Mouse (Mus musculus): ENCODE measurements at regions not wholly inside any gene's neighbourhood (a gene's known extent, or its start where the extent isn't known, plus 50 kb on each side); places are given as distances from the start of the nearest gene placed in this dataset.

DNA sequence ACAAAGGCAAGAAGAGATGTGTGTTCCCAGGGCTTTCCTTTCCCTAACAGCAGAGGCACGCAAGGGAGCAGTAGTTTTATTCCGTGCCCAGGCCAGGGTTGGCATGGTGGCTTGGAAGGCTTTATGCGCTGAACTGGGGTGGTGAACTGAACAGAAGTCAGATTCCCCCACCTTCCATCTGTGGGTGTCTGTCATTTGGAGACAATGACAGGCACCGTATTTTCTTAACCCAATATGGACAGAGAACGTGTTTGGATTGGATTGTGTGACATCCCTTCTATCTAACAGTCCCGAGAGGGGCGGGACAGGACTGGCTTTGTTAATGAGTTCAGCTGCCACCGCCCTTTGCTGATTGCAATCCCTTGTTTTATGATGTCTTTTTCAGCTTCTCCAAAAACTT is 165.8 kb upstream of the Cep162 start:
- no peak for DNase-seq (ENCODE audit: low spot score)
- ATAC-seq (replicated peaks; ENCODE audit: low FRiP score, low TSS enrichment, low read depth) = no peak
- 51% methylated on average over 8 of the region's 8 CpGs for WGBS

DNA sequence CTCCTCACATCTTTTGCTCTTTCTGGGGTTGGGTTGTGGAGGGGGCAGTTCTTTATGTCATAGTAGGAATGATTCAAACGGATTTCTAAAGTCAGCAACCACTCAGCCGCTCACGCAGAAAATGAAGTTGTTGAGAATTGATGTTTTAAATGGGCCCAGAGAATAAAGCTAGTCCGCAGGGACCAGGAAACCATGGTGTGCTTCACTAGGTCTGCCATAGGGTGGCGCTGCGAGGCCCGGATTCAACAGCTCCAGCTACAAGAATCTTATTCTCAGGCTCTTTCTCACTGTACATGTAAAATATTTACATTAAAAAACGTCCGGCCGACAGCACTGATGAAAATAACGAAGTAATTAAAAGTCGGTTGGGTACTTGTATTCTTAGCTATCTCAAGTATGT is 164.0 kb upstream of the Cep162 start:
- H3K9ac ChIP-seq (ENCODE audit: low read length) = no peak overlapping the region
- H3K9me3 ChIP-seq (ENCODE audit: control insufficient read depth, low read length) = no peaks in the 10 kb centered on the region
- H3K27ac ChIP-seq (ENCODE audit: low read depth) = no peak overlapping the region
- ATAC-seq (replicated peaks; ENCODE audit: low FRiP score, low TSS enrichment, low read depth) (no peak), DNase-seq (ENCODE audit: low spot score) (peak; percentile 80)
- 14% methylated on average over 12 of the region's 12 CpGs for WGBS
- H3K4me3 ChIP-seq (ENCODE audit: low read depth, low read length) = no peak overlapping the region
- H3K4me2 ChIP-seq (ENCODE audit: low read length) = no peak overlapping the region
- no peaks in the 10 kb centered on the region for H3K36me3 ChIP-seq (ENCODE audit: control insufficient read depth, insufficient read depth, low read length)
- peaks cover 18% of the 10 kb centered on the region; the same call in 1 of the 2 replicates for H3K27me3 ChIP-seq (replicated peaks; ENCODE audit: control insufficient read depth, insufficient read depth, low read length)
- no peaks in the 10 kb centered on the region for H3K4me1 ChIP-seq (replicated peaks; ENCODE audit: control insufficient read depth, insufficient read depth, low read length)

More for the DNA sequence above, 165.8 kb upstream of the Cep162 start:
- no peak overlapping the region for H3K27ac ChIP-seq (ENCODE audit: low read depth)
- no peaks in the 10 kb centered on the region for H3K36me3 ChIP-seq (ENCODE audit: control insufficient read depth, insufficient read depth, low read length)
- no peaks in the 10 kb centered on the region for H3K9me3 ChIP-seq (ENCODE audit: control insufficient read depth, low read length)
- no peak overlapping the region for H3K9ac ChIP-seq (ENCODE audit: low read length)
- H3K27me3 ChIP-seq (replicated peaks; ENCODE audit: control insufficient read depth, insufficient read depth, low read length) = peaks cover 18% of the 10 kb centered on the region; the same call in 1 of the 2 replicates
- no peak overlapping the region for H3K4me2 ChIP-seq (ENCODE audit: low read length)
- no peak overlapping the region for H3K4me3 ChIP-seq (ENCODE audit: low read depth, low read length)
- H3K4me1 ChIP-seq (replicated peaks; ENCODE audit: control insufficient read depth, insufficient read depth, low read length) = no peaks in the 10 kb centered on the region

DNA sequence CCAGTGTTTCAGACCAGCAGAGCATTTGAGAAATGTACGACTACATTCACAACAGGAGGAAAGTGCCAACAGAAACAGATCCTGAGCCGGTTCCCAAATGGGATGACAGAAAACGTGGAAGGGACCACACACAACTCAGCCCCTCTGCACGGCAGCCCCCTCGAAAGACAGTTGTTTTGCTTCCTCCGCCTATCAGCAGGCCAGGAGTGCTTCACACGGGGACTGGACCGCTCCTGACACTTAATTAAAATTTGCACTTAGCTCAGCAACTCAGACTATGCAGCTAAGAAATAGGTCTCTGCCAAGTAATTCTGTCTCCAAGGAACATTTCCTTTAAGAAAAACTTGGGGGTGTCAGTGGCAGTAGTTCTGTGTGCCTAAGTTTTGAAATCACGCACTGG is 157.6 kb upstream of the Cep162 start:
- WGBS = 38% methylated on average over 9 of the region's 9 CpGs
- H3K27ac ChIP-seq (ENCODE audit: low read depth) = no peak overlapping the region
- no peak overlapping the region for H3K4me2 ChIP-seq (ENCODE audit: low read length)
- no peak overlapping the region for H3K4me3 ChIP-seq (ENCODE audit: low read depth, low read length)
- H3K9me3 ChIP-seq (ENCODE audit: control insufficient read depth, low read length) = no peaks in the 10 kb centered on the region
- H3K9ac ChIP-seq (ENCODE audit: low read length) = no peak overlapping the region
- H3K36me3 ChIP-seq (ENCODE audit: control insufficient read depth, insufficient read depth, low read length) = no peaks in the 10 kb centered on the region
- no peaks in the 10 kb centered on the region for H3K27me3 ChIP-seq (replicated peaks; ENCODE audit: control insufficient read depth, insufficient read depth, low read length)
- ATAC-seq (replicated peaks; ENCODE audit: low FRiP score, low TSS enrichment, low read depth) = no peak
- no peak for DNase-seq (ENCODE audit: low spot score)
- H3K4me1 ChIP-seq (replicated peaks; ENCODE audit: control insufficient read depth, insufficient read depth, low read length) = no peaks in the 10 kb centered on the region

DNA sequence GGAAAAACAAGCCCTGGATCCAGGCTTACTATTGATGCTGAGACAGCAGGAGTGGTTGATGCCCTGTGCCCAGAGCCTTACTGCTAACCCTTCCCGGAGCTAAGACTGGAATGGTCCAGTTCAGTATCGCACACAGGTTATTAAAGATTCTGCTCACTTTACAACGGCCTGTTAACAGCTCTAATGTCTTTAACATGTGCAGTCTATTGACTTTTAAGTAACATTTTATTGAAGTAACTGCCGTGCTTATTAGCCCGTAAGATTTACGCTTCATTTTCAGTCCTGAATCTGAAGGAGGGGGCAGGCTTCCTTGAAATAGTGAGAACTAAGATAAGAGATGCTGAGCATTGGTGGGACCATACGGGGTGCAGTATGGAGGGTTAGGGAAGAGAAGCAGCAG is 155.7 kb upstream of the Cep162 start:
- ATAC-seq (replicated peaks; ENCODE audit: low FRiP score, low TSS enrichment, low read depth) = no peak
- Histone ChIP-seq H3K4me2 (ENCODE audit: low read length) (no peak overlapping the region), H3K4me1 (replicated peaks; ENCODE audit: control insufficient read depth, insufficient read depth, low read length) (no peaks in the 10 kb centered on the region), H3K27me3 (replicated peaks; ENCODE audit: control insufficient read depth, insufficient read depth, low read length) (no peaks in the 10 kb centered on the region), H3K4me3 (ENCODE audit: low read depth, low read length) (no peak overlapping the region), H3K9ac (ENCODE audit: low read length) (no peak overlapping the region), H3K36me3 (ENCODE audit: control insufficient read depth, insufficient read depth, low read length) (no peaks in the 10 kb centered on the region), H3K27ac (ENCODE audit: low read depth) (no peak overlapping the region), H3K9me3 (ENCODE audit: control insufficient read depth, low read length) (no peaks in the 10 kb centered on the region)
- 81% methylated on average over 7 of the region's 7 CpGs for WGBS
- DNase-seq (ENCODE audit: low spot score) = no peak

DNA sequence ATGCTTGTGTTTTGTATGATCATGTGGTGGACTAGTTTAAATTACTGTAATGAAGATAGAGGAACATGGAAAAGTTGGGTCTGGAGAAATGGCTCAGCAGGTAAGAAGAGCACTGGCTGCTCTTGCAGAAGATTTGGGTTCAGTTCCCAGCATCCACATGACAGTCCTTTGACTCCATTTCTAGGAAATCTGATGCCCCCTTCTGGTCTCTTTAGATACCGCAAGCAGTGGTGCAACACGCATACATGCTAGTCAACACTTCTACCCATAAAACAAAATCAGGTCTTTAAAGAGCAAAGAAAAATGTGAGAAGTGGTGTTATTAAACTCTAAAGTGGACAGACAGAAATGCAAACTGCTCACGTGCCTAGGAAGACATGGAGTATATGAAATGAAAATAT is 154.4 kb upstream of the Cep162 start:
- DNase-seq (ENCODE audit: low spot score) (no peak), ATAC-seq (replicated peaks; ENCODE audit: low FRiP score, low TSS enrichment, low read depth) (no peak)
- 91% methylated on average over 3 of the region's 3 CpGs for WGBS
- Histone ChIP-seq H3K27me3 (replicated peaks; ENCODE audit: control insufficient read depth, insufficient read depth, low read length) (no peaks in the 10 kb centered on the region), H3K36me3 (ENCODE audit: control insufficient read depth, insufficient read depth, low read length) (no peaks in the 10 kb centered on the region), H3K9me3 (ENCODE audit: control insufficient read depth, low read length) (no peaks in the 10 kb centered on the region), H3K27ac (ENCODE audit: low read depth) (no peak overlapping the region), H3K4me2 (ENCODE audit: low read length) (no peak overlapping the region), H3K4me3 (ENCODE audit: low read depth, low read length) (no peak overlapping the region), H3K9ac (ENCODE audit: low read length) (no peak overlapping the region), H3K4me1 (replicated peaks; ENCODE audit: control insufficient read depth, insufficient read depth, low read length) (no peaks in the 10 kb centered on the region)

DNA sequence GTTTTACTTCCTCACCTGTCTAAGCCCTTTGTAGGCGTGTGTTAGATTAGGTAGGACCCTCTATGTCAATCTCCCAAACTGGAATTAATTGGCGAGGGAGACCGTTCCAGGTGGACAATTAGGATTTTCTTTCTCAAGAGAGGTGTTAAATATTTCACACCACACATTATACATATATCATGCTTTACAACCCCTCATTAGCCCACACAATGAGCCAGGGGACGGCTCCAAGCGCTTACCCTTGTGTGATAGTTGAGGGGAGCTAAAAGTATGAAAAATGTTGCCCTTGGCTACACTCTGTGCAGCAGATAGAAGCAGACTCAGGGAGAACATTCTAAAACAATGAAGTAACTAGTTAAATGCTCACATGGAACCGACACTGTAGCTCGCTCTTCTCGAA is 153.5 kb upstream of the Cep162 start:
- Histone ChIP-seq H3K27me3 (replicated peaks; ENCODE audit: control insufficient read depth, insufficient read depth, low read length) (no peaks in the 10 kb centered on the region), H3K4me3 (ENCODE audit: low read depth, low read length) (no peak overlapping the region), H3K4me1 (replicated peaks; ENCODE audit: control insufficient read depth, insufficient read depth, low read length) (no peaks in the 10 kb centered on the region), H3K36me3 (ENCODE audit: control insufficient read depth, insufficient read depth, low read length) (no peaks in the 10 kb centered on the region), H3K4me2 (ENCODE audit: low read length) (no peak overlapping the region), H3K9me3 (ENCODE audit: control insufficient read depth, low read length) (no peaks in the 10 kb centered on the region), H3K27ac (ENCODE audit: low read depth) (no peak overlapping the region), H3K9ac (ENCODE audit: low read length) (no peak overlapping the region)
- no peak for ATAC-seq (replicated peaks; ENCODE audit: low FRiP score, low TSS enrichment, low read depth)
- WGBS = 86% methylated on average over 8 of the region's 8 CpGs
- DNase-seq (ENCODE audit: low spot score) = no peak

DNA sequence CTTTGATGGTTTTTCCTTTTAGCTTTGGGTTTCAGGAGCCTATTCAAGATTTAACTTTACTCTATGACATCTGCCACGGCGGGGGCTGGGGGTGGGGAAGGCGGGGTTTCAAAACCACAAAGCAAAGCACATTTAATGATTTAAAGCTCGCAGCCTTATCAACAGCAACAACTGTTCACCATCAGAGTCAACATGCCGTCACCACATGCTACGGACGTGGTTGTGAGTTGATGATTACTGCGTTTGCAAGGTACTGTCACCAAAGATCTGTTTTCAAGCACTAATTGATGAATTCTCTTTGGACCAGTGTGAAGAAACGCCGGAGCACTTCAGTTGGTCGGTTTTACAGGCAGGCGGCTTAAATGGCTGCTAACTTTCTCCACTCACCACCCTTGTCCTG is 151.1 kb upstream of the Cep162 start:
- no peak overlapping the region for H3K4me3 ChIP-seq (ENCODE audit: low read depth, low read length)
- DNase-seq (ENCODE audit: low spot score) = no peak
- H3K27ac ChIP-seq (ENCODE audit: low read depth) = no peak overlapping the region
- no peaks in the 10 kb centered on the region for H3K27me3 ChIP-seq (replicated peaks; ENCODE audit: control insufficient read depth, insufficient read depth, low read length)
- H3K4me1 ChIP-seq (replicated peaks; ENCODE audit: control insufficient read depth, insufficient read depth, low read length) = no peaks in the 10 kb centered on the region
- no peak for ATAC-seq (replicated peaks; ENCODE audit: low FRiP score, low TSS enrichment, low read depth)
- no peak overlapping the region for H3K4me2 ChIP-seq (ENCODE audit: low read length)
- no peak overlapping the region for H3K9ac ChIP-seq (ENCODE audit: low read length)
- H3K9me3 ChIP-seq (ENCODE audit: control insufficient read depth, low read length) = no peaks in the 10 kb centered on the region
- 74% methylated on average over 12 of the region's 12 CpGs for WGBS
- H3K36me3 ChIP-seq (ENCODE audit: control insufficient read depth, insufficient read depth, low read length) = no peaks in the 10 kb centered on the region

DNA sequence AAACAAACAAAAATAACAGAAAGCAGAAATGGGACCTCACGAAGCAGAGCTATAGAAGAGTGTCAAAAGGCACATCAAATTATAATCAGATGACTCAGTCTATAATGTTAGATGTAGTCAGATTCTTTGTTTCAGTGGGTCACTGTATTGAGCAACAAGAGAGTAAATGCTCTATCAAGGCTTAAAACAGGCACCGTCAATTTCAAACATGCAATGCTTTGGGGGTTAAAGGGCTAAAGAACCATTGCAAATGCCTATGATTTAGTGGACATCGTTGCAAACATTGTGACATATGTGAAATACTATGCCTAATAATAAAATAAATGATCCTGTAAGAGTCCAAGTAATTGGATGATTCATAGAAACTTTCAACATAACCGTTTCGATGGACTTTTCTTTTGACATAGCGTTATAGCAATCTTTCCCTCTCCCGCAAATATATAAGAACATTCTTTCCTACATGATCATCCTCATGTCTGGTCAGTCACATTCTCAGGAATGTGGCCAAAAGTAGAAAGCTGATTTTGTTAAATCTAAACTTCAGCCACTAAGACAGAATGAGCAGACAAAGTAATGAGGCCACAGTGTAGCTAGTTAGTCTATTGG is 149.9 kb upstream of the Cep162 start:
- Histone ChIP-seq H3K4me3 (ENCODE audit: low read depth, low read length) (no peak overlapping the region), H3K4me1 (replicated peaks; ENCODE audit: control insufficient read depth, insufficient read depth, low read length) (no peaks in the 10 kb centered on the region), H3K4me2 (ENCODE audit: low read length) (no peak overlapping the region), H3K27ac (ENCODE audit: low read depth) (no peak overlapping the region), H3K9me3 (ENCODE audit: control insufficient read depth, low read length) (no peaks in the 10 kb centered on the region), H3K9ac (ENCODE audit: low read length) (no peak overlapping the region), H3K27me3 (replicated peaks; ENCODE audit: control insufficient read depth, insufficient read depth, low read length) (no peaks in the 10 kb centered on the region), H3K36me3 (ENCODE audit: control insufficient read depth, insufficient read depth, low read length) (no peaks in the 10 kb centered on the region)
- no peak for DNase-seq (ENCODE audit: low spot score)
- 84% methylated on average over 7 of the region's 7 CpGs for WGBS
- ATAC-seq (replicated peaks; ENCODE audit: low FRiP score, low TSS enrichment, low read depth) = no peak

DNA sequence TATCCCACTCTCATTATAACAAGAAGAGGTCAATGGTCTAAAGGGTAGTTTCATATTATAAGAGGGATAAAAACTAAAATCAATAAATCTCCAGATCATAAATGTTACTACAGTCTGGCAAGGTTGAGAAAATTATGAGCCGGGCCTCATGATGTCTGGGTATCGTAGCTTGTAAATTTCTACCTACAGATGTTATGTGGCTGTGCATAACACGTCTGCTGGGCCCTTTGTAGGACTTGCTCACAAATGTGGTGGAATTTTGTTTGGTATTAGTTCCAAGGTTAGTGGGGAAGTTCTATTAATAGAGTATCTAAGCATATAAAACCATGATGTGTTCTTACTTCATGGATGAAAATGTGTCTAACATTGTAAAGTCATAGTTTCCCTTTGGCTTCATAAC is 146.7 kb upstream of the Cep162 start:
- Histone ChIP-seq H3K4me3 (ENCODE audit: low read depth, low read length) (no peak overlapping the region), H3K36me3 (ENCODE audit: control insufficient read depth, insufficient read depth, low read length) (no peaks in the 10 kb centered on the region)
- WGBS = 72% methylated on average over 3 of the region's 3 CpGs

More for the DNA sequence above, 146.7 kb upstream of the Cep162 start:
- Histone ChIP-seq H3K9ac (ENCODE audit: low read length) (no peak overlapping the region), H3K27ac (ENCODE audit: low read depth) (no peak overlapping the region), H3K27me3 (replicated peaks; ENCODE audit: control insufficient read depth, insufficient read depth, low read length) (no peaks in the 10 kb centered on the region), H3K4me1 (replicated peaks; ENCODE audit: control insufficient read depth, insufficient read depth, low read length) (no peaks in the 10 kb centered on the region), H3K9me3 (ENCODE audit: control insufficient read depth, low read length) (no peaks in the 10 kb centered on the region), H3K4me2 (ENCODE audit: low read length) (no peak overlapping the region)
- DNase-seq (ENCODE audit: low spot score) (no peak), ATAC-seq (replicated peaks; ENCODE audit: low FRiP score, low TSS enrichment, low read depth) (no peak)
